Mouse (Mus musculus) neutrophil, adult 65 days (primary cell): ENCODE data around the gene H2-Oa. TPM values are rescaled to one million over a fixed set of nuclear protein-coding genes. Genes with fewer than 3 reads are reported as not detected.

Source experiments
- total RNA-seq: library from RNA; stranded (reverse); gene quantifications from 2 replicates; pipeline ENCODE4 v1.2.4, GENCODE M21; 2023

H2-Oa gene
- total RNA-seq = 1.6 and 2.5 TPM in 2 replicates

DNA sequence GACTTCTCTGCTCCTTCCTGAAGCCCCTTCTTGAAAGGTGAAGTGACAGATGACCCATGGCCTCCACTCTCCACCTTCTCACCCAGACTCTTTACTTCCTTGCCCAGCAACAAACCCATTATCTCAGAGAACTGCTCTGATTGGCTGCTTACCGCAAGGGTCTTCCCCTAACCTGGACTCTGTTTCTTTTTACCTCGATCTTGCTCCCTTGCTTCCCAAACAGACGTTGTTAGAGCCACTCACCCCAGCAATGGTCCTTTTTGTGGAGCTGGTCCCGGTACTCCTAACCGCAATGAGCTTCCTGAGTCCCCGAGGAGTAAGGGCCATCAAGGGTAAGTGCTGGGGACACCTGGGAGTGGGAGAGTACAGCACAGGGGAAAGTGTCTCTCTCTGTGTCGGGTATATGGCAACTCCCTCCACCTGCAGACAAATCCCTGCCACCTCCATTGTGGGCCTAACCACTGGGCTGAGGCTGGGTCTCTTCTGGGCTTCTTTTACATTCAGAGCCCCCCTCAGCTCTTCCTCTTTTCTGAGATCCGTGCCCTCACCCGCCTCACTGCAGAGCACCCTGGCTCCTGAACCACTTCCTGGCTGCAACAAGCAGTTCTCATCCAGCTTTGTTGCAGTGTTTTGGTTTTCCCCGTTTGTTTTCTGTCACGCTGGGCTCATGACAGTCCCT is at the start of gene H2-Oa:
H2-Oa (plus strand) TSS at position 144 of the 679 bp plus-strand sequence.

GRCm38 (mm10) chr17:34119249-34120179 is 27.4 kb downstream of the H2-Oa start, which contains the start of gene H2-DMa:
TSS of gene H2-DMa (plus strand) at chr17:34119541.

GRCm38 (mm10) chr17:34122188-34122984 is 30.2 kb downstream of the H2-Oa start, which contains the start of gene Brd2:
TSS of gene Brd2 (minus strand) at chr17:34122634.

DNA sequence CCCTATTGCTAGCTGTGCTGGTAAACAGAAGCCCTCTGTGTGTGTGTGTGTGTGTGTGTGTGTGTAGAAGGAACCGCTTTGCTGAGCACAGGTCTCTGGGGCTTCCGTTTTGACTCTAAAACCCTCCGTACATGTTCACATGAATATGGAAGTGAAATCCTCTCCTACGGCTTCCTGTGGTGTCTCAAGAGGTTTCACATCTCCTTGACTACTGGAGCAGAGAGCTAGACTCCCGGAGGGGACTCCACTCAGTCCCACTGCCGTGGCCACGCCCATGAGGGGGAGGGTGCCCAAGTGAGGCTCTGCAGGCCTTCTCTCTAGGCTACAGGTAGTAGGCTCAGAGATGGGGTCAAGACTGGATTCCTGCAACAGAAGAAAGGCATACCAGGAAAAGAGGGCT is 50.9 kb downstream of the H2-Oa start, which contains the start of gene H2-DMb2:
H2-DMb2 (plus strand) TSS at position 275 of the 400 bp plus-strand sequence.

Other genes with a start within 250 kb of the H2-Oa start
- 1.4 and 1.5 TPM in 2 replicates for gene Cd320, start 249.2 kb upstream of the H2-Oa start, total RNA-seq
- gene Gm7029, start 218.5 kb upstream of the H2-Oa start, total RNA-seq = not detected in 2 replicates
- gene Kifc1, start 201.7 kb upstream of the H2-Oa start, total RNA-seq = 34.6 and 53.7 TPM in 2 replicates
- not detected in 2 replicates for gene Platr17, start 187.2 kb upstream of the H2-Oa start, total RNA-seq
- 33.8 and 48.4 TPM in 2 replicates for gene Daxx, start 182.9 kb upstream of the H2-Oa start, total RNA-seq
- gene Tapbp, start 176.4 kb upstream of the H2-Oa start, total RNA-seq = 290 and 325 TPM in 2 replicates
- 27.9 and 37.3 TPM in 2 replicates for gene Zbtb22, start 176.4 kb upstream of the H2-Oa start, total RNA-seq
- 218 and 285 TPM in 2 replicates for gene Rgl2, start 162.8 kb upstream of the H2-Oa start, total RNA-seq
- gene Pfdn6, start 152.0 kb upstream of the H2-Oa start, total RNA-seq = 46.9 and 53.4 TPM in 2 replicates
- 18.3 and 21.6 TPM in 2 replicates for gene Wdr46, start 151.7 kb upstream of the H2-Oa start, total RNA-seq
- gene B3galt4, start 140.9 kb upstream of the H2-Oa start, total RNA-seq = 11.3 and 12.8 TPM in 2 replicates
- gene Vps52, start 136.5 kb upstream of the H2-Oa start, total RNA-seq = 56.0 and 70.7 TPM in 2 replicates
- 242 and 295 TPM in 2 replicates for gene Rps18, start 136.3 kb upstream of the H2-Oa start, total RNA-seq
- 1,081 and 1,209 TPM in 2 replicates for gene H2-K1, start 92.0 kb upstream of the H2-Oa start, total RNA-seq
- gene Ring1, start 67.7 kb upstream of the H2-Oa start, total RNA-seq = 9.9 and 11.6 TPM in 2 replicates
- 67.8 and 83.5 TPM in 2 replicates for gene H2-Ke6, start 64.3 kb upstream of the H2-Oa start, total RNA-seq
- 85.8 and 92.4 TPM in 2 replicates for gene Slc39a7, start 60.7 kb upstream of the H2-Oa start, total RNA-seq
- 54.6 and 60.1 TPM in 2 replicates for gene Rxrb, start 60.5 kb upstream of the H2-Oa start, total RNA-seq
- gene Col11a2, start 52.9 kb upstream of the H2-Oa start, total RNA-seq = 6.9 and 9.1 TPM in 2 replicates
- 37.1 and 59.5 TPM in 2 replicates for gene H2-DMa, start 27.2 kb downstream of the H2-Oa start, total RNA-seq
- 207 and 226 TPM in 2 replicates for gene Brd2, start 30.3 kb downstream of the H2-Oa start, total RNA-seq
- 18.6 and 19.3 TPM in 2 replicates for gene H2-DMb2, start 51.0 kb downstream of the H2-Oa start, total RNA-seq
- 22.2 and 30.6 TPM in 2 replicates for gene H2-DMb1, start 60.7 kb downstream of the H2-Oa start, total RNA-seq
- 51.1 and 63.7 TPM in 2 replicates for gene Tap1, start 95.2 kb downstream of the H2-Oa start, total RNA-seq
- 80.5 and 98.6 TPM in 2 replicates for gene Psmb9, start 95.4 kb downstream of the H2-Oa start, total RNA-seq
- gene Psmb8, start 105.4 kb downstream of the H2-Oa start, total RNA-seq = 78.8 and 79.3 TPM in 2 replicates
- 72.1 and 96.2 TPM in 2 replicates for gene Tap2, start 111.2 kb downstream of the H2-Oa start, total RNA-seq
- 1.6 and 2.7 TPM in 2 replicates for gene H2-Ob, start 146.6 kb downstream of the H2-Oa start, total RNA-seq
- gene H2-Ab1, start 165.3 kb downstream of the H2-Oa start, total RNA-seq = 15.7 and 37.9 TPM in 2 replicates
- gene H2-Aa, start 195.5 kb downstream of the H2-Oa start, total RNA-seq = 18.1 and 28.1 TPM in 2 replicates
- 10.8 and 19.1 TPM in 2 replicates for gene H2-Eb1, start 213.5 kb downstream of the H2-Oa start, total RNA-seq
- gene H2-Eb2, start 233.3 kb downstream of the H2-Oa start, total RNA-seq = not detected in 2 replicates